Mouse (Mus musculus) C3H10T1/2 (cell line): ENCODE data around the gene Foxo6. TPM values are rescaled to one million over a fixed set of nuclear protein-coding genes. Genes with fewer than 3 reads are reported as not detected.

Experiments used
- polyA plus RNA-seq, 2 experiments: library from polyadenylated mRNA; unstranded; fragments of >200 nt; fragmentation: generic; extraction: Trizol; gene quantifications; one replicate each; pipeline ENCODE4 v1.2.1; 2012; ENCODE audit warnings: missing spikeins in 2 of 2

The Foxo6 gene
- polyA plus RNA-seq = 1 to 10 TPM in 1 of 2 experiments, under 1 TPM in 1; 0.47 to 1.5 TPM

GRCm38 (mm10) chr4:120287290-120288111, at the start of gene Foxo6:
Gene Foxo6 (minus strand): TSS chr4:120287349.

Other genes with a start within 250 kb of the Foxo6 start
- not detected for gene AL607142.1, start 222.4 kb downstream of the Foxo6 start, polyA plus RNA-seq
- gene Edn2, start 126.1 kb downstream of the Foxo6 start, polyA plus RNA-seq = under 1 TPM in 1 of 2 experiments, not detected in 1; 0.02 TPM
- gene Scmh1, start 117.9 kb upstream of the Foxo6 start, polyA plus RNA-seq = 10 to 100 TPM; 26.2 to 30.3 TPM
- gene Slfnl1, start 244.9 kb upstream of the Foxo6 start, polyA plus RNA-seq = under 1 TPM in 1 of 2 experiments, not detected in 1; 0.04 TPM